Mouse (Mus musculus): ENCODE measurements around the gene Tex46. TPM values are rescaled to one million over a fixed set of nuclear protein-coding genes. Genes with fewer than 3 reads are reported as not detected.

The Tex46 gene
- total and polyA plus RNA-seq, 2 experiments from 2014 or later, result not detected

DNA sequence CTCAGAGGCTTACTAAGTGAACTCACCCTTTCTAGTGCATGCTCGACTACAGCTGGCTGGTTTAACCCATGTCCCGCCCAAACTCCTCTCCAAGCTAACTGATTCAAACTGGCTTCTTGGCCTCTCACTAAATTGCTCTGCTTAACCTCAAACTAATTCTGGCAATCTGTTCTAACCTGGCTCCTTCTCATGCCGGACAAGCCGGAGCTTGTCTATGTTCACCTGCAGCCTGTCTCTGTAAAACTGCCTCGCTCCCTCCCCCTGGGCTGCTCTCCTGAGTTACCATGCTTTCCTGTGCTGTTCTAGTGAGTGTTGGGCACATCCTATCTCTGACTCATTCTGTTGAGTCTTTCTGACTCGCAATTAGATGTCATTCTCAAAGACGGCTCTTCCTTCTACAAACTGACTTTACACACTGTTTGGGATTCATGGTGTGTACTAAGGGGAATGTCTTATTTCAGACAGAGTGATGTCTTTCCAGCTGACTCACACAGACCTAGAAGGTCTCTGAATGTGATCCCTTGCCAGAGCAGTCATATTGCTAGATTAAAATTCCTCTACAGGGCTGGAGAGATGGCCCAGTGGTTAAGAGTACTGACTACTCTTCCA is 11.9 kb upstream of the Tex46 start:
- no peak overlapping the region for H3K27ac ChIP-seq (ENCODE audit: low read depth)
- H3K9ac ChIP-seq (replicated peaks; ENCODE audit: low read depth, low read length), result no peak overlapping the region
- H3K27me3 ChIP-seq (ENCODE audit: control insufficient read depth, insufficient read depth, low read length), result no peaks in the 10 kb centered on the region
- no peak for ATAC-seq (ENCODE audit: insufficient read depth, low read depth)
- no peaks in the 10 kb centered on the region for H3K9me3 ChIP-seq (replicated peaks; ENCODE audit: control insufficient read depth, low read length)
- peaks cover 11% of the 10 kb centered on the region for H3K4me1 ChIP-seq (ENCODE audit: control insufficient read depth, insufficient read depth)
- no peaks in the 10 kb centered on the region for H3K36me3 ChIP-seq (replicated peaks; ENCODE audit: control insufficient read depth, insufficient read depth, low read length)
- H3K4me2 ChIP-seq (ENCODE audit: low read depth, low read length), result no peak overlapping the region
- no peak overlapping the region for H3K4me3 ChIP-seq (ENCODE audit: low read depth, low read length)
- 78% methylated on average over 7 of the region's 7 CpGs for WGBS
- no peak for DNase-seq (ENCODE audit: low spot score)
- TF ChIP-seq CTCF (IDR thresholded peaks at IDR 0.05; ENCODE audit: low read depth) (no peak), EP300 (IDR thresholded peaks at IDR 0.05; ENCODE audit: low read depth) (no peak)

DNA sequence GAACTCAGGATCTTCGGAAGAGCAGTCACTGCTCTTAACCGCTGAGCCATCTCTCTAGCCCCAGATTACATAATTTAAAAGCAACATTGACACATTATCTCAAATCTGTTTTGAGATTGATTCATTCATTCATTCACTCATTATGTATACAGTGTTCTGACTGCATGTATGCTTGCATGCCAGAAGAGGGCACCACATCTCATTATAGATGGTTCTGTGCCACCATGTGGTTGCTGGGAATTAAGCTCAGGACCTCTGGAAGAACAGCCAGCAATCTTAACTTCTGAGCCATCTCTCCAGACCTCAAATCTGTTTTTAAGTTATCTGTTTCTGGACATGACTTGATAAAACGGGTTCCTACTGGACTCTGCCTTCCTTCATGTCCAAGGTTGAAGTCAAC is 10.4 kb upstream of the Tex46 start:
- no peaks in the 10 kb centered on the region for H3K27me3 ChIP-seq (ENCODE audit: control insufficient read depth, insufficient read depth, low read length)
- H3K36me3 ChIP-seq (replicated peaks; ENCODE audit: control insufficient read depth, insufficient read depth, low read length), result no peaks in the 10 kb centered on the region

GRCm38 (mm10) chr4:136600536-136600935 is 9.7 kb upstream of the Tex46 start:
- no peak for TF ChIP-seq CTCF (IDR thresholded peaks at IDR 0.05; ENCODE audit: low read depth)
- TF ChIP-seq EP300 (IDR thresholded peaks at IDR 0.05; ENCODE audit: low read depth), result no peak
- no peak for ATAC-seq (ENCODE audit: insufficient read depth, low read depth)
- Histone ChIP-seq H3K36me3 (replicated peaks; ENCODE audit: control insufficient read depth, insufficient read depth, low read length) (no peaks in the 10 kb centered on the region), H3K27me3 (ENCODE audit: control insufficient read depth, insufficient read depth, low read length) (no peaks in the 10 kb centered on the region), H3K4me1 (ENCODE audit: control insufficient read depth, insufficient read depth) (peaks cover 11% of the 10 kb centered on the region), H3K4me3 (ENCODE audit: low read depth, low read length) (no peak overlapping the region), H3K4me2 (ENCODE audit: low read depth, low read length) (peak overlapping the region; percentile 69), H3K27ac (ENCODE audit: low read depth) (no peak overlapping the region), H3K9ac (replicated peaks; ENCODE audit: low read depth, low read length) (no peak overlapping the region), H3K9me3 (replicated peaks; ENCODE audit: control insufficient read depth, low read length) (no peaks in the 10 kb centered on the region)
- 84% methylated on average over 2 of the region's 2 CpGs for WGBS
- no peak for DNase-seq (ENCODE audit: low spot score)

More for the DNA sequence above, 10.4 kb upstream of the Tex46 start:
- 0 out of 2 replicates have a peak, but pooled peaks have one; percentile 10 for TF ChIP-seq CTCF (IDR thresholded peaks at IDR 0.05; ENCODE audit: low read depth)
- no peak for TF ChIP-seq EP300 (IDR thresholded peaks at IDR 0.05; ENCODE audit: low read depth)
- no peaks in the 10 kb centered on the region for H3K9me3 ChIP-seq (replicated peaks; ENCODE audit: control insufficient read depth, low read length)
- H3K27ac ChIP-seq (ENCODE audit: low read depth), result no peak overlapping the region
- ATAC-seq (ENCODE audit: insufficient read depth, low read depth) (no peak), DNase-seq (ENCODE audit: low spot score) (no peak)
- H3K4me1 ChIP-seq (ENCODE audit: control insufficient read depth, insufficient read depth), result peaks cover 11% of the 10 kb centered on the region
- no peak overlapping the region for H3K4me2 ChIP-seq (ENCODE audit: low read depth, low read length)
- no peak overlapping the region for H3K9ac ChIP-seq (replicated peaks; ENCODE audit: low read depth, low read length)
- WGBS, result 95% methylated on average over 3 of the region's 3 CpGs
- H3K4me3 ChIP-seq (ENCODE audit: low read depth, low read length), result no peak overlapping the region

DNA sequence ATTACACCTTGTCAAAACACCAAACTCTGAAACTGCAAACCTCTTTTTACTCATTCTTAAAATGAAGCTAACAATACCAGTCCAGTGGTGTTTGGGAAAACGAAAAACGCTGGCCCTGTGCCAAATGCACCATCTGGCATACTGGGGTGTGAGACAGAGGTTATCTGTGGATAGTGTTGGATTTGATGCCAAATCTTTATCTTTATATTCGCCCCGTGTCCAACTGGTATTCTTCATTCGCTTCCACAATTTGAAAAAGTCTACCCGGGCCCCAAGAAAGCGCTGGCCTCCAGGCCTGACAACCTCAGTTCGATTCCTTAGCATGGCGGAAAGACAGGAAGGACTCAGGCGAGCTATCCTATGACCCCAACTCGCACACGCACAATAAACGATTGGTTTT is 8.8 kb upstream of the Tex46 start:
- no peak for ATAC-seq (ENCODE audit: insufficient read depth, low read depth)
- Histone ChIP-seq H3K9me3 (replicated peaks; ENCODE audit: control insufficient read depth, low read length) (no peaks in the 10 kb centered on the region), H3K4me1 (ENCODE audit: control insufficient read depth, insufficient read depth) (peaks cover 11% of the 10 kb centered on the region), H3K4me2 (ENCODE audit: low read depth, low read length) (peak overlapping the region; percentile 69), H3K9ac (replicated peaks; ENCODE audit: low read depth, low read length) (peak overlapping the region; percentile 97), H3K27ac (ENCODE audit: low read depth) (peak overlapping the region; percentile 85), H3K27me3 (ENCODE audit: control insufficient read depth, insufficient read depth, low read length) (no peaks in the 10 kb centered on the region), H3K36me3 (replicated peaks; ENCODE audit: control insufficient read depth, insufficient read depth, low read length) (no peaks in the 10 kb centered on the region), H3K4me3 (ENCODE audit: low read depth, low read length) (peak overlapping the region; percentile 80)
- TF ChIP-seq CTCF (IDR thresholded peaks at IDR 0.05; ENCODE audit: low read depth), result no peak
- no peak for TF ChIP-seq EP300 (IDR thresholded peaks at IDR 0.05; ENCODE audit: low read depth)
- peak; percentile 17 for DNase-seq (ENCODE audit: low spot score)
- 2% methylated on average over 13 of the region's 13 CpGs for whole genome bisulfite sequencing

DNA sequence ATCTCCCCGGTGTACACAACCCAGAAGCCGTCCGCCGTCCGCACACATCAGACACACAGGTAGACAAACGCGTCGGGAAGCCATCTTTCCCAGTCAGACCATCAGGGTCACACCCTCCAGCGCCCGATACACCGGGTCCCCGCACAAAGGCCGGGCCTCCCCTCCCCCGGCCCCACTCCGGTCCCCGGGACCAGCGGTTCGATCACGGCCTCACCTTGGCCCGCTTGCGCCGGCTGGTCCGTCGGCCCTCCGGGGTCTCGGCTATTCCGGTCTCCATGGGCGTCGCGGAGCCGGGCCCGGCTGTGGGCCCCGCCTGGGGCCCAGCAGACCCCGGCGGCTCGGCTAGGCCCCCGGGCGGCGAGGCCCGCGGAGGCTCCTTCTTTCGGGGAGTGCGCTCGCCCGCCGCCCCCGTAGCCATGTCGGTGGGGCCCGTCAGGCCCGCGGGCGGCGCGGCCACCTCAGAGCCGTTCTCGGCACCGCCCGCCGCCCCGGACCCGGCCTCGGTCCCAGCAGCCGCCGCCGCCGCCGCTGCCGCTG is 8.2 kb upstream of the Tex46 start:
- peak; percentile 46 for DNase-seq (ENCODE audit: low spot score)
- peak overlapping the region; percentile 85 for H3K27ac ChIP-seq (ENCODE audit: low read depth)
- WGBS, result under 1% methylated on average over 58 of the region's 68 CpGs
- peaks cover 11% of the 10 kb centered on the region for H3K4me1 ChIP-seq (ENCODE audit: control insufficient read depth, insufficient read depth)
- H3K4me3 ChIP-seq (ENCODE audit: low read depth, low read length), result peak overlapping the region; percentile 80
- TF ChIP-seq CTCF (IDR thresholded peaks at IDR 0.05; ENCODE audit: low read depth) (no peak), EP300 (IDR thresholded peaks at IDR 0.05; ENCODE audit: low read depth) (no peak)
- peak overlapping the region; percentile 69 for H3K4me2 ChIP-seq (ENCODE audit: low read depth, low read length)
- no peaks in the 10 kb centered on the region for H3K9me3 ChIP-seq (replicated peaks; ENCODE audit: control insufficient read depth, low read length)
- H3K36me3 ChIP-seq (replicated peaks; ENCODE audit: control insufficient read depth, insufficient read depth, low read length), result no peaks in the 10 kb centered on the region
- H3K27me3 ChIP-seq (ENCODE audit: control insufficient read depth, insufficient read depth, low read length), result no peaks in the 10 kb centered on the region
- peak; percentile 62 for ATAC-seq (ENCODE audit: insufficient read depth, low read depth)
- peak overlapping the region; percentile 97 for H3K9ac ChIP-seq (replicated peaks; ENCODE audit: low read depth, low read length)
